Mouse (Mus musculus): Measurements from ENCODE around the gene Aknad1. TPM values are rescaled to one million over a fixed set of nuclear protein-coding genes. Genes with fewer than 3 reads are reported as not detected.

Gene Aknad1
- polyA plus RNA-seq, 1 experiment, result 16.9 TPM

DNA sequence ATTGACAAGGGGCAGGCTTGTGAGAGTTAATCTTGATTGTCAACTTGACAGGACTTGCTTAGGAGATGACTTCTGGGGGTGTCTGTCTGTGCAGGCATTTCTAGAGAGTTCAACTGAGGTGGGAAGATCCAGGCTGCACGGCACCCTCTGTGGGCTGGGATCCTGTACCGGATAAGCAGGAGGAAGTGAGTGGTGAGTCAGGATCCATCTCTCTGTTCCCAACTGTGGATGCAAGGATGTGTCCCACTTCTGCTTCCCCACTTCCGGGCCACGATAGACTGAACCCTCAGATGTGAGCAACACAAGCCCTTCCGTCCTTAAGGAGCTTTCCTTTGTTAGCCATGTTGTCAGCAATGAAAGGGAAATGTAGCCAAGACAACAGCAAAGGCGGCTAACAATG lies 47.1 kb downstream of the Aknad1 start:
- Histone ChIP-seq H3K4me1 (ENCODE audit: control insufficient read depth, insufficient read depth, low read length) (no peaks in the 10 kb centered on the region; the same call in 1 of the 2 replicates), H3K36me3 (ENCODE audit: control insufficient read depth, insufficient read depth, low read length) (no peaks in the 10 kb centered on the region), H3K4me3 (ENCODE audit: control insufficient read depth, low read depth, low read length) (no peak overlapping the region), H3K27me3 (ENCODE audit: control insufficient read depth, insufficient read depth, low read length) (no peaks in the 10 kb centered on the region), H3K27ac (ENCODE audit: control insufficient read depth, insufficient read depth, low read depth, low read length) (no peak overlapping the region)
- TF ChIP-seq POLR2A (IDR thresholded peaks at IDR 0.05; ENCODE audit: control insufficient read depth, low read depth, low read length), result no peak
- TF ChIP-seq CTCF (IDR thresholded peaks at IDR 0.05; ENCODE audit: control insufficient read depth, insufficient read depth, insufficient replicate concordance, low read depth, low read length), result no peak

DNA sequence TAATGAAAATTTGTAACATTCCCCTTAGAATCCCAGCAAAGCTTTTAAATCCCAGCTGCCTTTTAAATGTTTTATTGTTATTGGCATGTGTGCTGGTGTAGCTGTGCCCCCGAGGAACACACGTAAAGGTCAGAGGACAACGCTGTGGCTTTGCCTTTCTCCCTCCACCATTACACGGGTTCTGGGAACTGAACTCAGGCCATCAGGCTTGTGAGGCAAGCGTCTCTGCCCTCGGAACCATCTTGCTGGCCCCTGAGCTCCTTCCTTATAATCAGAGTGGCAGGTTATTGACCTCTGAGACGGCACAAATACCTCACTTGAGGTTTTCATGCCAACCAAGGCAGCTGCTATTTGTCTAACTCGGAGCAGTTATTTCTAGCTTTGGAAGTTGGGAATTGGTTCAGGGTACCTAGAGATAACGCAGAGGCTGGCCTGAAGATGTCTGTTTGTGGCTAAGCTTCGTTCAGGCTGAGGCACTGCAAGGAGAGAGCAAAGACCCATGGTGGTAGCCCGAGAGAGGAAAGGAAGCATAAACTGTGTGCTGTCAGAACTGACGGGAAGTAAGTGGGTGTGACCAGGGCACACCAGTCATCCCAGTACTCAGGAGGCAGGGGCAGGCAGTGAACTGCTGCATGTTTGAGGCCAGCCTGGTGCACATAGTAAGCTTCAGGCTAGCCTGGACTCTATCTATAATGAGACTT lies 48.4 kb downstream of the Aknad1 start:
- no peaks in the 10 kb centered on the region for H3K36me3 ChIP-seq (ENCODE audit: control insufficient read depth, insufficient read depth, low read length)
- TF ChIP-seq POLR2A (IDR thresholded peaks at IDR 0.05; ENCODE audit: control insufficient read depth, low read depth, low read length) (no peak), CTCF (IDR thresholded peaks at IDR 0.05; ENCODE audit: control insufficient read depth, insufficient read depth, insufficient replicate concordance, low read depth, low read length) (no peak)
- no peaks in the 10 kb centered on the region for H3K27me3 ChIP-seq (ENCODE audit: control insufficient read depth, insufficient read depth, low read length)
- H3K4me3 ChIP-seq (ENCODE audit: control insufficient read depth, low read depth, low read length), result no peak overlapping the region
- H3K4me1 ChIP-seq (ENCODE audit: control insufficient read depth, insufficient read depth, low read length), result no peaks in the 10 kb centered on the region
- H3K27ac ChIP-seq (ENCODE audit: control insufficient read depth, insufficient read depth, low read depth, low read length), result no peak overlapping the region

DNA sequence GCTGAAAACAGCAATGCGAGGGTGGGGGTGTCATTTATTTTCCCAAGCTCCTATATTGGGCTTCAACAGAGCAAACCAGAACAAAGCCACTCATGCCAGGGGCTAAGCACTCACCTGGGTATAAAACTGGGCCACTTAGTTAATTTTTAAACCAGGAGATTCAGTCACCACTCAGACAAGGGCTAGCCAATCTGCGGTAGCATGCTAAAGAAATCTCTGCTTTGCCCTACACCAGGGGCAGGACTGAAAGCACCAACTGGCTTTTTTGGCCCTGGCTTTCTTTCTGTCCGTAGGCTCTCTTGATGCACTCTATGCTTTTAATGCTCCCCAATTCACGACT lies 49.0 kb downstream of the Aknad1 start:
- H3K27me3 ChIP-seq (ENCODE audit: control insufficient read depth, insufficient read depth, low read length), result no peaks in the 10 kb centered on the region
- H3K36me3 ChIP-seq (ENCODE audit: control insufficient read depth, insufficient read depth, low read length), result no peaks in the 10 kb centered on the region
- TF ChIP-seq CTCF (IDR thresholded peaks at IDR 0.05; ENCODE audit: control insufficient read depth, insufficient read depth, insufficient replicate concordance, low read depth, low read length), result no peak
- no peak for TF ChIP-seq POLR2A (IDR thresholded peaks at IDR 0.05; ENCODE audit: control insufficient read depth, low read depth, low read length)
- H3K4me3 ChIP-seq (ENCODE audit: control insufficient read depth, low read depth, low read length), result no peak overlapping the region
- no peak overlapping the region for H3K27ac ChIP-seq (ENCODE audit: control insufficient read depth, insufficient read depth, low read depth, low read length)
- H3K4me1 ChIP-seq (ENCODE audit: control insufficient read depth, insufficient read depth, low read length), result no peaks in the 10 kb centered on the region

DNA sequence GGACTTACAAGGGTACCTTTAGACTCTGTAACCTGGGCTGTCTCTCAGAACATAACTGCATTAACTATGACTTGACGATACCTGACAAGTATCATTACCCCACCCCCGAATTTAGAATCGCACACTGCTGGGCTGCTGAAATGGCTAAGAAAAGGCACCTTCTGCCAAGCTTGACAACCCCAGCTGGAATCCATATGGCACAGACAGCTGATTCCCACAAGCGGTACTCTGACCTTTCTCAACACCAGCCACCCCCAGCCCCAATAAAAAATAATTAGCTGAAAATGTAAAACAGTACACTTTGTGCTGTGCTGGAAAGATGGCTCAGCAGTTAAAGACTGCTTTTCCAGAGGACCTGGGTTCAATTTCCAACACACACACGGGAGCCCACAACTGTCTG lies 49.8 kb downstream of the Aknad1 start:
- no peak overlapping the region for H3K27ac ChIP-seq (ENCODE audit: control insufficient read depth, insufficient read depth, low read depth, low read length)
- H3K4me1 ChIP-seq (ENCODE audit: control insufficient read depth, insufficient read depth, low read length), result no peaks in the 10 kb centered on the region
- H3K36me3 ChIP-seq (ENCODE audit: control insufficient read depth, insufficient read depth, low read length), result no peaks in the 10 kb centered on the region

DNA sequence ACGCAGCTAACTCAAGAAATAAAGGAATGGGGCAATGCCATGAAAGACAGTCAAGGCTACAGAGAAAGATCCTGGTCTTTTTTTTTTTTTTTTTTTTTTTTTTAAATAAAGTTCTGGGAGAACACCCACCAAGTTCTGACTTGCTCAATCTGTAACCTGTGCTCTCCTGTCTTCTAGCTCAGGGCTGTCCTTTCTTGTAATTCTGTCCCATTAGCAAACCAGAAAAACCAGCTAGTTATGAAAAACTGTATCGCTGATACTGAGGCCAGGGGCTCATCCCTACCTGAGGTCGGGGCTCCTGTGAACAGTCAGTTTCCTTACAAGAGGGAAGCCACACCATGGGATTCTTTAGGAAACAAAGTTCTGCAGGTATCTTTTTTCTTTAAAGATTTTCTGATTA lies 51.0 kb downstream of the Aknad1 start:
- no peaks in the 10 kb centered on the region for H3K4me1 ChIP-seq (ENCODE audit: control insufficient read depth, insufficient read depth, low read length)
- H3K4me3 ChIP-seq (ENCODE audit: control insufficient read depth, low read depth, low read length), result no peak overlapping the region
- no peak overlapping the region for H3K27ac ChIP-seq (ENCODE audit: control insufficient read depth, insufficient read depth, low read depth, low read length)
- TF ChIP-seq CTCF (IDR thresholded peaks at IDR 0.05; ENCODE audit: control insufficient read depth, insufficient read depth, insufficient replicate concordance, low read depth, low read length) (no peak), POLR2A (IDR thresholded peaks at IDR 0.05; ENCODE audit: control insufficient read depth, low read depth, low read length) (no peak)
- no peaks in the 10 kb centered on the region for H3K27me3 ChIP-seq (ENCODE audit: control insufficient read depth, insufficient read depth, low read length)
- no peaks in the 10 kb centered on the region for H3K36me3 ChIP-seq (ENCODE audit: control insufficient read depth, insufficient read depth, low read length)

More for the DNA sequence above, 49.8 kb downstream of the Aknad1 start:
- Histone ChIP-seq H3K27me3 (ENCODE audit: control insufficient read depth, insufficient read depth, low read length) (no peaks in the 10 kb centered on the region), H3K4me3 (ENCODE audit: control insufficient read depth, low read depth, low read length) (no peak overlapping the region)
- no peak for TF ChIP-seq CTCF (IDR thresholded peaks at IDR 0.05; ENCODE audit: control insufficient read depth, insufficient read depth, insufficient replicate concordance, low read depth, low read length)
- no peak for TF ChIP-seq POLR2A (IDR thresholded peaks at IDR 0.05; ENCODE audit: control insufficient read depth, low read depth, low read length)

DNA sequence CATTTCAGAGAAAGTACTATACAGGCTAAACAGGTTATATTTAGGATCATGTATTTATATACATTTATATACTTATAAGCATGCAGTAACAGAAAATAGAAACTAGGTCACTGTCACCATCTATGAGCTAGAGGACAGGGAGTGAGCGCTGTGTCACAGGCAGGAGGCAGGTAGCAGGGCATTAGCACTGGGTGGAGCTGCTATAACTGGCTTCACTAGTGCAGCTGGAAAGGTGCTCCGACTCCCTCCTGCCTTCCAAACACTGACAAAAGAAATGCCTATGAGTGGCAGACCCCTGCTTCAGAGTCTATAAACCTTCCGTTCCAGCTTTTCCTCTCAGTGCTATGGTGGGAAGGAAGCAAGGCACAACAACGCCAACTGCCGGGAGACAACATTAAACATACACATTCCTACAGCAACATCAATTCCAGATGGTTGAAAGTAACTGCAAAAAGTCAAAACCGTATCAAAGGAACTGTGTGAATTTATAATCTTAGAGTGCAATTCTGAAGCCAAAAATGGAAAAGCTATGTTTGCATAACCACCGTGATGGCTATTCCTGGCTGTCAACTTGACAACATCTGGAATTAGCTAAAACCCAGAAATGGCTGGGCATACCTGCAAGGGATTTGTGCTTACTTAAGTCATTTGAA lies 51.7 kb downstream of the Aknad1 start:
- H3K4me1 ChIP-seq (ENCODE audit: control insufficient read depth, insufficient read depth, low read length), result no peaks in the 10 kb centered on the region

DNA sequence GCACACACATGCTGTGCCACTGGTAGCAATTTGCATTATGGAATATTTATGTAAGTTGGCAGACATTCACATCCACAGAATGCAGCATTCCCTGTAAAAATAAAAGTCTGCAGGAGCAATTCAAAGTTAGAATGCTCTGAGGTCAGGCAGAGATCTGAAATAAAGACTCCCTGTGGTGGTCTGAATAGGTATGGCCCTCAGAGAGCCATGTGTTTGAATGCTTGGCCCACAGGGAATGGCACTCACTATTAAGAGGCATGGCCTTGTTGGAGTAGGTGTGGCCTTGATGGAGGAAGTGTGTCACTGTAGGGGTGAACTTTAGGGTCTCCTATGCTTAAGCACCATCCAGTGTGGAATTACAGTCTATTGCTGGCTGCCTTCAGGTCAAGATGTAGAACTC lies 53.0 kb downstream of the Aknad1 start:
- H3K27me3 ChIP-seq (ENCODE audit: control insufficient read depth, insufficient read depth, low read length), result no peaks in the 10 kb centered on the region
- H3K4me1 ChIP-seq (ENCODE audit: control insufficient read depth, insufficient read depth, low read length), result no peaks in the 10 kb centered on the region
- H3K4me3 ChIP-seq (ENCODE audit: control insufficient read depth, low read depth, low read length), result no peak overlapping the region
- H3K36me3 ChIP-seq (ENCODE audit: control insufficient read depth, insufficient read depth, low read length), result no peaks in the 10 kb centered on the region
- TF ChIP-seq POLR2A (IDR thresholded peaks at IDR 0.05; ENCODE audit: control insufficient read depth, low read depth, low read length) (no peak), CTCF (IDR thresholded peaks at IDR 0.05; ENCODE audit: control insufficient read depth, insufficient read depth, insufficient replicate concordance, low read depth, low read length) (no peak)
- H3K27ac ChIP-seq (ENCODE audit: control insufficient read depth, insufficient read depth, low read depth, low read length), result no peak overlapping the region

More for the DNA sequence above, 51.7 kb downstream of the Aknad1 start:
- no peaks in the 10 kb centered on the region for H3K27me3 ChIP-seq (ENCODE audit: control insufficient read depth, insufficient read depth, low read length)
- no peak overlapping the region for H3K27ac ChIP-seq (ENCODE audit: control insufficient read depth, insufficient read depth, low read depth, low read length)
- no peaks in the 10 kb centered on the region for H3K36me3 ChIP-seq (ENCODE audit: control insufficient read depth, insufficient read depth, low read length)
- TF ChIP-seq CTCF (IDR thresholded peaks at IDR 0.05; ENCODE audit: control insufficient read depth, insufficient read depth, insufficient replicate concordance, low read depth, low read length) (no peak), POLR2A (IDR thresholded peaks at IDR 0.05; ENCODE audit: control insufficient read depth, low read depth, low read length) (no peak)
- H3K4me3 ChIP-seq (ENCODE audit: control insufficient read depth, low read depth, low read length), result no peak overlapping the region
